Comparison of ENCODE assay signal across 21 mouse cellular contexts in genomic region chr1:125039572-125040326, GRCm38 (mm10).
DNase-seq lines count a peak whose midpoint lies in the region; ATAC-seq and TF ChIP-seq lines count a peak whose summit lies in the region.
"Had no signal": no experiment of that assay in that cellular context is flagged by ENCODE, and none has a peak within 500 bp of the region (broad histone marks: within the 10 kb centered on the region; RNA-seq: fewer than 3 reads in every experiment).

No protein-coding gene starts in this region.

- 66% methylated on average over 4 of the region's 4 CpGs for WGBS in embryonic facial prominence, embryonic 14.5 days
- WGBS in embryonic facial prominence, embryonic 10.5 days, result 72% methylated on average over 4 of the region's 4 CpGs
- 46% methylated on average over 4 of the region's 4 CpGs for WGBS in stomach, postnatal 0 days
- WGBS in heart, embryonic 11.5 days (ENCODE audit: insufficient replicate concordance), result 51% methylated on average over 4 of the region's 4 CpGs

- H3K9me3 ChIP-seq in embryonic facial prominence, embryonic 14.5 days (ENCODE audit: control insufficient read depth, low read length), result 0 out of 2 replicates have a peak, but pooled peaks cover 4% of the 10 kb centered on the region
- no peaks in the 10 kb centered on the region for H3K9me3 ChIP-seq in embryonic facial prominence, embryonic 10.5 days
- H3K9me3 ChIP-seq in stomach, postnatal 0 days (ENCODE audit: control insufficient read depth, low read length), result no peaks in the 10 kb centered on the region
- no peaks in the 10 kb centered on the region for H3K9me3 ChIP-seq in heart, embryonic 11.5 days (replicated peaks; ENCODE audit: control insufficient read depth, low read length)
- H3K9me3 ChIP-seq: limb, embryonic 12.5 days; liver, embryonic 13.5 days had no signal

- peak; percentile 24 for DNase-seq in embryonic facial prominence, embryonic 14.5 days (ENCODE audit: low spot score)
- DNase-seq in embryonic facial prominence, embryonic 10.5 days (ENCODE audit: low spot score), result no peak
- DNase-seq in kidney, postnatal 10 days, result peak; percentile 9
- DNase-seq in kidney, adult 11 months, result no peak
- DNase-seq in lung, postnatal 4 days, result peak; percentile 5 to 30
- DNase-seq in lung, postnatal 14 days, result no peak
- DNase-seq in stomach, postnatal 0 days (ENCODE audit: low spot score), result peak; percentile 12
- DNase-seq: cerebellum, adult 8-10 months; gastrocnemius, postnatal 14 days; heart, postnatal 36 days; kidney, postnatal 25 days; liver, embryonic 13.5 days; thymus, postnatal 25 days had no signal

- no peak overlapping the region for H3K9ac ChIP-seq in embryonic facial prominence, embryonic 14.5 days (ENCODE audit: low read depth, low read length)
- H3K9ac ChIP-seq in stomach, postnatal 0 days (ENCODE audit: low read length), result no peak overlapping the region
- H3K9ac ChIP-seq in heart, embryonic 11.5 days (ENCODE audit: low read depth, low read length), result no peak overlapping the region
- H3K9ac ChIP-seq: hindbrain, embryonic 14.5 days; limb, embryonic 12.5 days; liver, embryonic 13.5 days had no signal

- no peaks in the 10 kb centered on the region for H3K27me3 ChIP-seq in embryonic facial prominence, embryonic 14.5 days (replicated peaks; ENCODE audit: control insufficient read depth, insufficient read depth, low read length)
- H3K27me3 ChIP-seq in embryonic facial prominence, embryonic 10.5 days (replicated peaks; ENCODE audit: low read depth, poor library complexity, severe bottlenecking), result no peaks in the 10 kb centered on the region
- no peaks in the 10 kb centered on the region for H3K27me3 ChIP-seq in stomach, postnatal 0 days (ENCODE audit: control insufficient read depth, insufficient read depth, low read length)
- no peaks in the 10 kb centered on the region for H3K27me3 ChIP-seq in heart, embryonic 11.5 days (ENCODE audit: control insufficient read depth, insufficient read depth, low read length)
- H3K27me3 ChIP-seq: limb, embryonic 12.5 days; liver, embryonic 13.5 days had no signal

- H3K27ac ChIP-seq in embryonic facial prominence, embryonic 14.5 days (replicated peaks; ENCODE audit: low read depth, low read length), result no peak overlapping the region
- no peak overlapping the region for H3K27ac ChIP-seq in embryonic facial prominence, embryonic 10.5 days (replicated peaks)
- H3K27ac ChIP-seq in stomach, postnatal 0 days (replicated peaks), result no peak overlapping the region
- no peak overlapping the region for H3K27ac ChIP-seq in heart, embryonic 11.5 days (ENCODE audit: low read depth, low read length)
- H3K27ac ChIP-seq: hindbrain, embryonic 14.5 days; layer of hippocampus, adult 2 months; limb, embryonic 12.5 days; liver, embryonic 13.5 days; macrophage; midbrain, embryonic 10.5 days had no signal

- no peaks in the 10 kb centered on the region for H3K36me3 ChIP-seq in embryonic facial prominence, embryonic 14.5 days (ENCODE audit: control insufficient read depth, insufficient read depth, low read length)
- no peaks in the 10 kb centered on the region for H3K36me3 ChIP-seq in embryonic facial prominence, embryonic 10.5 days (replicated peaks)
- H3K36me3 ChIP-seq in stomach, postnatal 0 days (ENCODE audit: control insufficient read depth, insufficient read depth, low read length), result no peaks in the 10 kb centered on the region
- H3K36me3 ChIP-seq in heart, embryonic 11.5 days (ENCODE audit: control insufficient read depth, insufficient read depth, low read length), result no peaks in the 10 kb centered on the region
- H3K36me3 ChIP-seq: limb, embryonic 12.5 days; liver, embryonic 13.5 days; midbrain, embryonic 10.5 days had no signal

- no peak for TF ChIP-seq EP300 in stomach, postnatal 0 days (optimal IDR thresholded peaks at IDR 0.05)

- no peak overlapping the region for H3K4me3 ChIP-seq in embryonic facial prominence, embryonic 14.5 days (ENCODE audit: low read depth, low read length)
- H3K4me3 ChIP-seq in embryonic facial prominence, embryonic 10.5 days, result no peak overlapping the region
- H3K4me3 ChIP-seq in stomach, postnatal 0 days (ENCODE audit: low read depth, low read length), result no peak overlapping the region
- no peak overlapping the region for H3K4me3 ChIP-seq in heart, embryonic 11.5 days (ENCODE audit: low read depth, low read length)
- H3K4me3 ChIP-seq: layer of hippocampus, adult 2 months; limb, embryonic 12.5 days; liver, embryonic 13.5 days; midbrain, embryonic 10.5 days had no signal

- no peak for TF ChIP-seq CTCF in stomach, postnatal 0 days (IDR thresholded peaks at IDR 0.05; ENCODE audit: low read depth)

- H3K4me1 ChIP-seq in embryonic facial prominence, embryonic 14.5 days (ENCODE audit: control insufficient read depth, insufficient read depth, low read length), result no peaks in the 10 kb centered on the region
- H3K4me1 ChIP-seq in embryonic facial prominence, embryonic 10.5 days, result no peaks in the 10 kb centered on the region
- no peaks in the 10 kb centered on the region for H3K4me1 ChIP-seq in stomach, postnatal 0 days (replicated peaks; ENCODE audit: control insufficient read depth, insufficient read depth)
- no peaks in the 10 kb centered on the region for H3K4me1 ChIP-seq in heart, embryonic 11.5 days (ENCODE audit: control insufficient read depth, insufficient read depth, low read length)
- H3K4me1 ChIP-seq: limb, embryonic 12.5 days; liver, embryonic 13.5 days; midbrain, embryonic 10.5 days had no signal

- peak; percentile 26; the same call in 1 of the 2 replicates for ATAC-seq in embryonic facial prominence, embryonic 14.5 days (ENCODE audit: low read depth)
- ATAC-seq in stomach, postnatal 0 days (ENCODE audit: low FRiP score, low TSS enrichment), result no peak
- no peak for ATAC-seq in heart, embryonic 11.5 days (replicated peaks; ENCODE audit: insufficient number of reproducible peaks, low FRiP score, low TSS enrichment)
- ATAC-seq: forebrain, embryonic 16.5 days; inflammation-experienced regulatory T-cells, adult 6 months had no signal

- H3K4me2 ChIP-seq in embryonic facial prominence, embryonic 14.5 days (ENCODE audit: low read depth, low read length), result no peak overlapping the region
- H3K4me2 ChIP-seq in stomach, postnatal 0 days (replicated peaks; ENCODE audit: low read depth), result no peak overlapping the region
- H3K4me2 ChIP-seq in heart, embryonic 11.5 days, result no peak overlapping the region
- H3K4me2 ChIP-seq: hindbrain, embryonic 14.5 days; limb, embryonic 12.5 days; liver, embryonic 13.5 days had no signal

Comparison
In these comparisons a context has a peak if more than half of its experiments do, and no peak if none do; other contexts are left out.
1. DNase-seq: peak in embryonic facial prominence, embryonic 14.5 days (single experiment), kidney, postnatal 10 days (single experiment), lung, postnatal 4 days (2 of 2) and stomach, postnatal 0 days (single experiment); none in embryonic facial prominence, embryonic 10.5 days (single experiment), kidney, adult 11 months (single experiment) and lung, postnatal 14 days (single experiment).